Mouse (Mus musculus): ENCODE data around the gene Sh3tc1. TPM values are rescaled to one million over a fixed set of nuclear protein-coding genes. Genes with fewer than 3 reads are reported as not detected.

Gene Sh3tc1
- polyA plus RNA-seq (2014; fragmentation: Illumina TruSeq; extraction: RNeasy Lipid Tissue Mini Kit (QIAGEN cat#74804); ENCODE audit: low read depth, low replicate concordance) = not detected

GRCm38 (mm10) chr5:35739536-35740278 is at the start of gene Sh3tc1:
Gene Sh3tc1 (minus strand): TSS chr5:35739987.

GRCm38 (mm10) chr5:35757639-35758001 is 17.8 kb upstream of the Sh3tc1 start, which contains the start of gene Ablim2:
Gene Ablim2 (plus strand): TSS chr5:35757880.

GRCm38 (mm10) chr5:35679256-35680155 is 60.3 kb downstream of the Sh3tc1 start, which contains the start of gene Htra3:
Gene Htra3 (minus strand): TSS chr5:35679782.

Other genes with a start within 250 kb of the Sh3tc1 start
- gene Cpz, start 214.3 kb downstream of the Sh3tc1 start, polyA plus RNA-seq (2014; fragmentation: Illumina TruSeq; extraction: RNeasy Lipid Tissue Mini Kit (QIAGEN cat#74804); ENCODE audit: low read depth, low replicate concordance) = not detected
- gene Trmt44, start 164.9 kb downstream of the Sh3tc1 start, polyA plus RNA-seq (2014; fragmentation: Illumina TruSeq; extraction: RNeasy Lipid Tissue Mini Kit (QIAGEN cat#74804); ENCODE audit: low read depth, low replicate concordance) = 2.0 TPM
- gene Acox3, start 156.9 kb downstream of the Sh3tc1 start, polyA plus RNA-seq (2014; fragmentation: Illumina TruSeq; extraction: RNeasy Lipid Tissue Mini Kit (QIAGEN cat#74804); ENCODE audit: low read depth, low replicate concordance) = 13.7 TPM
- 0.71 TPM for gene Htra3, start 60.2 kb downstream of the Sh3tc1 start, polyA plus RNA-seq (2014; fragmentation: Illumina TruSeq; extraction: RNeasy Lipid Tissue Mini Kit (QIAGEN cat#74804); ENCODE audit: low read depth, low replicate concordance)
- gene Ablim2, start 17.9 kb upstream of the Sh3tc1 start, polyA plus RNA-seq (2014; fragmentation: Illumina TruSeq; extraction: RNeasy Lipid Tissue Mini Kit (QIAGEN cat#74804); ENCODE audit: low read depth, low replicate concordance) = not detected
- gene Afap1, start 153.3 kb upstream of the Sh3tc1 start, polyA plus RNA-seq (2014; fragmentation: Illumina TruSeq; extraction: RNeasy Lipid Tissue Mini Kit (QIAGEN cat#74804); ENCODE audit: low read depth, low replicate concordance) = 8.6 TPM